Mouse (Mus musculus): Measurements from ENCODE around the gene Sfta2. TPM values are rescaled to one million over a fixed set of nuclear protein-coding genes. Genes with fewer than 3 reads are reported as not detected.

Sfta2 gene
- total RNA-seq, 2 experiments from 2014 or later: not detected

GRCm38 (mm10) chr17:35680591-35680990, 79.2 kb downstream of the Sfta2 start:
- no peak for DNase-seq

DNA sequence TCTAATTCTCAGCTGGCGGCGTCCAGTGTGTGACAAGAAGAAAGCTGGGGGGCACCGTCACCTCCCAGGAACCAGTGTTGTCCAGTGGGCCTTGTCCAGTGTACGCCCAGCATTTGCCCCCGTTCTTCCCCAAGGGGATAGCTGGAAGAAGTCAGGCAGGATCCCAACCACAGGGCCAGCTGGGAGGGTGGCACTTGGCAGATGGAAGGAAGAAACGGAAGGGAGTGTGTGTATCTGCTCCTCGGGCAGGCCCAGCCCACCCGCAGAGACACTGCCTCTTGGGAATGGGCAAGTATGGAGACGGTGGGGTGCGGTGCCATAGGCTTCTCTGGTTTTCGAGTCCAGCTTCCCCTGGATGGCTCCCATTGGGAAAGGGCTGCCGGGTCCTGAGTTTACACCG, 80.6 kb downstream of the Sfta2 start:
- no peak for DNase-seq

GRCm38 (mm10) chr17:35685061-35685460, 83.7 kb downstream of the Sfta2 start:
- no peak for DNase-seq

- no peak for DNase-seq
These were observed 87.2 kb downstream of the Sfta2 start for GRCm38 (mm10) chr17:35688347-35689175.

GRCm38 (mm10) chr17:35689936-35690645, 88.7 kb downstream of the Sfta2 start:
- no peak for DNase-seq

DNA sequence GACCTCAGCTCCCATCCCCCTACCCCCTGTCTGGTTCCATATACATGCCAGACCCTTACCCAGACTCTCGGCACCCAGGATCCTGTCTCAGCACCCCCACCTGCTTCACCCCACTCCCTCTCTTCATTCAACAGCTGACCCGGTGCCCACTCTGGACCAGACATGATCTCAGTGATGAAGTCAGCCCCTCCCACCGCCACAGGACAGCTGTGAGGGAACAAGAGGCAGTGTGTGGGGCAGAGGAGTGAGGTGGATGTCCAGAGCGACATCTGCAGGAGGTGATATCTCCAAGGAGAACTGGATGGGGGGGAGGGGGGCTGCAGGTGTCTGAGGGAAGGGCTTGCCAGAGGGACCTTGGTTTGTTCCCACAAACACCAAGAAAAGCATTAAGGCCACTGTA, 90.5 kb downstream of the Sfta2 start:
- DNase-seq: no peak

DNA sequence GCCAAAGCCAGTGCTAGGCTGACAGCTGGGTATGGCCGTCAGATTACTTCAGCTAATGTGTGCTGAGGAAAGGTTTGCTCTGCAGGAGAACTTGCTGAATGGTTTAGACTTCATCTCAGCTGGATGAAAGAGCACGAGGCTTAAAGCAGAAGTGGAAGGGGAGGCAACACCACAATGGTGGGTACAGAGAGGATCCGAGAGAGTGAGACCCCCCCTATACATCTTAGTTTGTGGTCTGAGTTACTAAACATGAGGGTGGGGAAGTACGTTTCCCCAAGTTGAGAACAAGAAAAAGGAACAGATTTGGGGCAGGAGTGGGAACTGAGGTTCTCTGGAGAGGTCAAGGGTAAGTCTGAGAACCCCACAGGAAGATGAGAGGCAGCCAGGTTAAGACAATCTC, 91.0 kb downstream of the Sfta2 start:
- no peak for DNase-seq

- no peak for DNase-seq
These were observed 92.6 kb downstream of the Sfta2 start for GRCm38 (mm10) chr17:35693906-35694305.

GRCm38 (mm10) chr17:35695289-35695688, 93.9 kb downstream of the Sfta2 start:
- DNase-seq: peak; percentile 63

DNA sequence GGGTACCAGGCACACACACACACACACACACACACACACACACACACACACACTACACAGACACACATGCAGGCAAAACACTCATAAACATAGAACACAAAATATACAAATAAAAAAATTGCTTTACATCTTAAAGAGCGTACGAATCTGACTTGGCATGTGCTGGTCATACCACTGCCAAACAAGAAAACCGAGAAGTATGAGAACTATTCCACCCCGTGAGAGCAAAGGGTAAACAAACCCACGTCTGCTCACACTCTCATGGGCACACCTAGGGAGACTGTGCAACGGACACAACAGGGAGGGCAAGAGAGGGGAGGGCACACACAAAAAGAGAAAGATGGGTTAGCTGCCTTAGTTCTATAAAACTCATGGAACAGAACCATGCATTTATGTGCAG, 95.3 kb downstream of the Sfta2 start:
- DNase-seq: no peak

DNA sequence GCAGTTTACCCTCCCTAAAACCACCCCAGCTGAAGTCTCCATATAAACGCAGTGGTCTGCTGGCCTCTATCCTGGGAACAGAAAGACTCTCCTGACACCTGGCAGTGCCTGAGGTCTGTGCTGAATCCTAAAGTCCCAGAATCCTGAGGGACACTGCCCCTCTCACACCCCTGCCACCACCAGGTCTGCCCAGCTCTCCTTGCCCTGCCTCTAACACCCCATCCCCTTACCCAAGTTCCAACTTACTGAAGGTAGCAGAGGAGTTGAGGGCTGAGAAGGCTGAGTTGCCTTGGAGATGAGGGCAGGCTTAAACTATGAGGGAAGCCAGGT, 96.0 kb downstream of the Sfta2 start:
- DNase-seq: no peak

DNA sequence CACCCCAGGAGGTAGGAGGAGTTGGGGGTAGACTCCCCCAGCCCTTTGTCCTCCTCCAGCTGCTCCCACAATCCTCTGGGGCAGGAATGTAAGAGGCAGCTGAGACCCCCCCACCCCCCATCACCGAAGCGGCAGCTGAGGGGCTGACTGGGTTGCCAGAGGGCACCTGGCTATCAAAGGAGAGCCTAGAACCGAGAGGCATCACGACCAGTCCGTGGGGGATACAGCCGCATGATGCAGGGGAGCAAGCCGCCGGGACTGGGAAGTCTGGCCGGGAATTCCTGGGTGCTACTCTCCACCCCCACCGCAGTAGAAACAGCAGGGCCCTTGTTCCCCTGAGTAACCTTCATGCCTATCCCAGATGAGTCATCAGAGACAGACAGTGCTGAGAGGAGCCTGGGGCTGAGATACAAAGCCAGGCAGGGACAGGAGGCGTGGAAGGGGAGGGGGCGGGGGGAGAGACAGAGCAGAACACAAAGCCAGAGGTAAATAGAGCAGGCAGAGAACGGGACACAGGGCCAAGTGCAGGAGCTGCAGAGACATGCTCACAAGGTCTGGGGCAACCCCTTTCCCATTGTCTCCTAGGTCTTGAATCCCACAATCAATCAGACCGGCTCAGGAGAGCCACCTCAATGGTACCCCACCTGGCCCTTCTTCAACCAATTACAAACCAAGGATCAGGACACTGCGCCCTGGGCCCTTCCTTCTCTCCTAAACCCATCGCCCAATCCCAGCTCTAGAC, 96.6 kb downstream of the Sfta2 start:
- DNase-seq: no peak

DNA sequence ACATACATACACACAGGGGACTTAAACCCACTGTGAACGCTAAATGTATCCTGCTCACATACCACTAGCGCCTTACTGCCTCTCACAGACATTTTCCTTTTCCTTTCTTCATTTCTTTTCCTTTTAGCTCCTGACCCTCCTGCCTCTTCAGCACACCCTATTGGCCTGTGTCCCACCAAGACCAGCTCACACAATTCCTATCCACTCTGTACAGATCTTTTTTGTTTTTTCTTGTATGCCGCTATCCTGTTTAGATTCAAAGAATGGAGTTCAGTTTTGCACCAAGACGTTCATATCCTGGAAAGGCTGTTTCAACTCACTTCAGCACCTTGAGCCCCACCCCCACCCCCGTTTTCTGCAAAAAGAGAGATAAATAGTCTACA, 97.1 kb downstream of the Sfta2 start:
- DNase-seq: no peak

- DNase-seq: peak; percentile 77
These were observed 98.6 kb downstream of the Sfta2 start for GRCm38 (mm10) chr17:35699919-35700318.

Other genes starting within 250 kb of the Sfta2 start
- gene H2-Q4, start 221.9 kb upstream of the Sfta2 start, total RNA-seq (2021): 1 to 10 TPM; 5.1 to 6.0 TPM
- under 1 TPM in 1 of 2 experiments, not detected in 1; 0.43 TPM for gene H2-Q6, start 176.7 kb upstream of the Sfta2 start, total RNA-seq (2021)
- 1 to 10 TPM in 1 of 2 experiments, under 1 TPM in 1; 0.68 to 1.4 TPM for gene H2-Q7, start 162.4 kb upstream of the Sfta2 start, total RNA-seq (2021)
- under 1 TPM; 0.14 to 0.52 TPM for gene H2-Q10, start 131.5 kb upstream of the Sfta2 start, total RNA-seq (2021)
- gene Pou5f1, start 95.5 kb upstream of the Sfta2 start, total RNA-seq (2021): not detected
- gene Tcf19, start 84.7 kb upstream of the Sfta2 start, total RNA-seq (2021): 10 to 100 TPM; 11.6 to 13.6 TPM
- gene Cchcr1, start 84.4 kb upstream of the Sfta2 start, total RNA-seq (2021): 1 to 10 TPM; 5.0 to 6.8 TPM
- gene Psors1c2, start 68.3 kb upstream of the Sfta2 start, total RNA-seq (2021): not detected
- under 1 TPM; 0.14 to 0.19 TPM for gene Cdsn, start 49.4 kb upstream of the Sfta2 start, total RNA-seq (2021)
- not detected for gene 2300002M23Rik, start 34.1 kb upstream of the Sfta2 start, total RNA-seq (2021)
- gene Gm9573, start 25.1 kb downstream of the Sfta2 start, total RNA-seq (2021): not detected
- not detected for gene Mucl3, start 42.1 kb downstream of the Sfta2 start, total RNA-seq (2021)
- gene Vars2, start 66.0 kb downstream of the Sfta2 start, total RNA-seq (2021): 10 to 100 TPM; 17.0 to 24.0 TPM
- gene Gtf2h4, start 72.2 kb downstream of the Sfta2 start, total RNA-seq (2021): 10 to 100 TPM; 18.2 to 20.5 TPM
- gene Ddr1, start 103.1 kb downstream of the Sfta2 start, total RNA-seq (2021): 10 to 100 TPM; 35.2 to 42.8 TPM
- 1 to 10 TPM; 4.5 to 5.8 TPM for gene Ier3, start 220.1 kb downstream of the Sfta2 start, total RNA-seq (2021)
- gene Flot1, start 221.7 kb downstream of the Sfta2 start, total RNA-seq (2021): 10 to 100 TPM; 38.8 to 41.3 TPM
- 100 to 1,000 TPM; 205 to 251 TPM for gene Tubb5, start 236.8 kb downstream of the Sfta2 start, total RNA-seq (2021)
- gene Mdc1, start 240.0 kb downstream of the Sfta2 start, total RNA-seq (2021): 10 to 100 TPM; 10.1 to 14.6 TPM

All from gastrocnemius, postnatal 10 days (tissue).